Mouse (Mus musculus) brain, embryonic 14.5 days (tissue): ENCODE measurements around the gene Angptl4. TPM values are rescaled to one million over a fixed set of nuclear protein-coding genes. Genes with fewer than 3 reads are reported as not detected.
"Not testable (repeated sequence)": the region's sequence is repeated elsewhere in the genome, so short reads cannot be mapped to it uniquely, and the experiment has no call there.

ENCODE experiments used
- DNase-seq: peaks from one replicate; pipeline ENCODE4 v3.0.0-alpha.2; 2011; ENCODE audit warnings: low read depth
- CTCF ChIP-seq: fragments of 200-500 bp; IDR thresholded peaks from 2 replicates; pipeline ENCODE4 v1.5.1; 2012; ENCODE audit warnings: inconsistent platforms, mild to moderate bottlenecking, moderate library complexity, borderline replicate concordance; ENCODE audit not compliant: insufficient read depth, insufficient read length; ENCODE audit errors: extremely low read depth
- POLR2A ChIP-seq: fragments of 200-500 bp; IDR thresholded peaks from 2 replicates; pipeline ENCODE4 v1.6.1; 2012; ENCODE audit warnings: mild to moderate bottlenecking, inconsistent platforms, borderline replicate concordance; ENCODE audit not compliant: poor library complexity, insufficient read depth, insufficient read length, severe bottlenecking; ENCODE audit errors: extremely low read depth
- polyA plus RNA-seq: library from polyadenylated mRNA; depleted of rRNA; stranded (reverse); fragments of >200 nt; gene quantifications from 2 replicates; pipeline ENCODE4 v1.2.3, GENCODE M21; 2012; rRNA removed

Angptl4 gene
- polyA plus RNA-seq, 1 experiment = 10.6 TPM

- DNase-seq = peak; percentile 45
- TF ChIP-seq CTCF = peak; percentile 28; the same call in 1 of the 2 replicates
- no peak for TF ChIP-seq POLR2A
Measured at GRCm38 (mm10) chr17:33746011-33746410, 35.6 kb downstream of the Angptl4 start.

- no peak for DNase-seq
- TF ChIP-seq POLR2A (no peak), CTCF (no peak)
Measured at GRCm38 (mm10) chr17:33744686-33745384, 36.8 kb downstream of the Angptl4 start.

- TF ChIP-seq CTCF = no peak
- TF ChIP-seq POLR2A = no peak
- DNase-seq = no peak
Measured at GRCm38 (mm10) chr17:33742420-33742819, 39.2 kb downstream of the Angptl4 start.

- DNase-seq = not testable (repeated sequence)
Measured at GRCm38 (mm10) chr17:33733526-33733925, 48.1 kb downstream of the Angptl4 start.

- DNase-seq = not testable (repeated sequence)
Measured at GRCm38 (mm10) chr17:33732556-33733083, 49.0 kb downstream of the Angptl4 start.

GRCm38 (mm10) chr17:33729215-33729614 lies 52.4 kb downstream of the Angptl4 start:
- DNase-seq = no peak
- no peak for TF ChIP-seq POLR2A
- TF ChIP-seq CTCF = peak; percentile 7; the same call in 1 of the 2 replicates

GRCm38 (mm10) chr17:33728396-33728795 lies 53.2 kb downstream of the Angptl4 start:
- DNase-seq = no peak
- no peak for TF ChIP-seq POLR2A
- TF ChIP-seq CTCF = no peak

Other genes with a start within 250 kb of the Angptl4 start
- gene Myo1f, start 226.1 kb downstream of the Angptl4 start, polyA plus RNA-seq = 0.98 and 1.6 TPM in 2 replicates
- gene Zfp414, start 152.7 kb downstream of the Angptl4 start, polyA plus RNA-seq = 120 and 156 TPM in 2 replicates
- gene Pram1, start 143.8 kb downstream of the Angptl4 start, polyA plus RNA-seq = 0.76 and 0.82 TPM in 2 replicates
- 206 and 243 TPM in 2 replicates for gene Hnrnpm, start 95.0 kb downstream of the Angptl4 start, polyA plus RNA-seq
- 59.3 and 65.7 TPM in 2 replicates for gene March2, start 63.2 kb downstream of the Angptl4 start, polyA plus RNA-seq
- 633 and 642 TPM in 2 replicates for gene Rab11b, start 21.3 kb downstream of the Angptl4 start, polyA plus RNA-seq
- 50.7 and 61.9 TPM in 2 replicates for gene Kank3, start 28.7 kb upstream of the Angptl4 start, polyA plus RNA-seq
- 1,048 and 1,174 TPM in 2 replicates for gene Rps28, start 42.7 kb upstream of the Angptl4 start, polyA plus RNA-seq
- gene Ndufa7, start 42.7 kb upstream of the Angptl4 start, polyA plus RNA-seq = 327 and 425 TPM in 2 replicates
- 41.6 and 49.6 TPM in 2 replicates for gene Cd320, start 61.3 kb upstream of the Angptl4 start, polyA plus RNA-seq
- gene Gm7029, start 92.0 kb upstream of the Angptl4 start, polyA plus RNA-seq = not detected in 2 replicates
- gene Kifc1, start 108.8 kb upstream of the Angptl4 start, polyA plus RNA-seq = 18.5 and 32.3 TPM in 2 replicates
- 0.30 and 0.38 TPM in 2 replicates for gene Platr17, start 123.3 kb upstream of the Angptl4 start, polyA plus RNA-seq
- gene Daxx, start 127.6 kb upstream of the Angptl4 start, polyA plus RNA-seq = 43.8 and 52.6 TPM in 2 replicates
- 17.4 and 22.8 TPM in 2 replicates for gene Tapbp, start 134.1 kb upstream of the Angptl4 start, polyA plus RNA-seq
- gene Zbtb22, start 134.1 kb upstream of the Angptl4 start, polyA plus RNA-seq = 35.8 and 43.6 TPM in 2 replicates
- 184 and 285 TPM in 2 replicates for gene Rgl2, start 147.7 kb upstream of the Angptl4 start, polyA plus RNA-seq
- 85.7 and 97.5 TPM in 2 replicates for gene Pfdn6, start 158.5 kb upstream of the Angptl4 start, polyA plus RNA-seq
- gene Wdr46, start 158.8 kb upstream of the Angptl4 start, polyA plus RNA-seq = 22.8 and 29.3 TPM in 2 replicates
- gene B3galt4, start 169.7 kb upstream of the Angptl4 start, polyA plus RNA-seq = 9.9 and 11.1 TPM in 2 replicates
- 71.7 and 72.8 TPM in 2 replicates for gene Vps52, start 174.0 kb upstream of the Angptl4 start, polyA plus RNA-seq
- gene Rps18, start 174.2 kb upstream of the Angptl4 start, polyA plus RNA-seq = 744 and 771 TPM in 2 replicates
- 20.4 and 20.5 TPM in 2 replicates for gene H2-K1, start 218.5 kb upstream of the Angptl4 start, polyA plus RNA-seq
- gene Ring1, start 242.8 kb upstream of the Angptl4 start, polyA plus RNA-seq = 58.8 and 68.8 TPM in 2 replicates
- gene H2-Ke6, start 246.2 kb upstream of the Angptl4 start, polyA plus RNA-seq = 88.8 and 156 TPM in 2 replicates
- gene Slc39a7, start 249.9 kb upstream of the Angptl4 start, polyA plus RNA-seq = 133 and 138 TPM in 2 replicates
- 83.9 and 97.4 TPM in 2 replicates for gene Rxrb, start 250.0 kb upstream of the Angptl4 start, polyA plus RNA-seq